Mouse (Mus musculus) CH12.LX (cell line): Measurements from ENCODE around the gene Irgm2. TPM values are rescaled to one million over a fixed set of nuclear protein-coding genes. Genes with fewer than 3 reads are reported as not detected.

ENCODE experiments used
- DNase-seq: peaks from one replicate; pipeline ENCODE4 v3.0.0-alpha.2; 2013; ENCODE audit errors: extremely low read depth
- H3K27ac ChIP-seq: 2 replicates; pipeline ENCODE4 v1.5.1; 2012; ENCODE audit warnings: low read depth, mild to moderate bottlenecking, control low read depth, moderate library complexity; ENCODE audit not compliant: insufficient read depth
- H3K27me3 ChIP-seq: replicated peaks from 2 replicates; pipeline ENCODE3; 2012; ENCODE audit warnings: inconsistent platforms
- H3K36me3 ChIP-seq, 2 experiments: replicated peaks in 1 of 2; 2 replicates each; pipeline versions ENCODE3 to v1.6.1; 2012; ENCODE audit warnings: inconsistent platforms in 1 of 2, low read length in 1 of 2, mild to moderate bottlenecking in 1 of 2, mixed read lengths in 1 of 2, moderate library complexity in 1 of 2; ENCODE audit not compliant: control insufficient read depth in 1 of 2, insufficient read depth in 1 of 2
- H3K4me1 ChIP-seq, 2 experiments: 2 replicates each; pipeline ENCODE4 v1.6.1; 2012; ENCODE audit warnings: inconsistent platforms in 1 of 2, moderate library complexity in 1 of 2; ENCODE audit not compliant: insufficient read depth in 2 of 2, control insufficient read depth in 1 of 2
- H3K4me2 ChIP-seq: 2 replicates; pipeline ENCODE4 v1.6.1; 2012; ENCODE audit warnings: low read depth, mild to moderate bottlenecking, control low read depth; ENCODE audit not compliant: poor library complexity, insufficient read depth, severe bottlenecking
- H3K4me3 ChIP-seq, 3 experiments: fragments of 150-350 bp in 1 of 3; sonication (generic) in 1 of 3; replicated peaks in 1 of 3; 2 replicates each; pipeline versions ENCODE3 to v1.5.1; 2011 to 2012; ENCODE audit warnings: low read depth in 2 of 3, low read length in 2 of 3, mild to moderate bottlenecking in 2 of 3, moderate library complexity in 2 of 3, control low read depth in 1 of 3, improper control_type of control experiment in 1 of 3, inconsistent platforms in 1 of 3, mixed read lengths in 1 of 3; ENCODE audit not compliant: poor library complexity in 1 of 3
- H3K79me2 ChIP-seq: replicated peaks from 2 replicates; pipeline ENCODE4 v1.6.1; 2012; ENCODE audit warnings: mild to moderate bottlenecking, moderate library complexity; ENCODE audit not compliant: control insufficient read depth, poor library complexity, insufficient read depth, severe bottlenecking; ENCODE audit errors: extremely low read depth
- H3K9ac ChIP-seq: 2 replicates; pipeline ENCODE4 v1.6.1; 2012; ENCODE audit warnings: low read depth, mild to moderate bottlenecking, control low read depth, moderate library complexity; ENCODE audit not compliant: insufficient read depth
- H3K9me3 ChIP-seq: replicated peaks from 2 replicates; pipeline ENCODE3; 2012; ENCODE audit warnings: low read length, inconsistent platforms, mixed read lengths
- BHLHE40 ChIP-seq: IDR thresholded peaks from 2 replicates; pipeline ENCODE4 v1.6.1; 2011; ENCODE audit warnings: mild to moderate bottlenecking, low read depth, low read length, improper control_type of control experiment
- CHD1 ChIP-seq: IDR thresholded peaks from 2 replicates; pipeline ENCODE4 v1.6.1; 2012; ENCODE audit warnings: low read depth, low read length, improper control_type of control experiment, inconsistent platforms
- CHD2 ChIP-seq: IDR thresholded peaks from 2 replicates; pipeline ENCODE4 v1.6.1; 2011; ENCODE audit warnings: low read length, improper control_type of control experiment
- CTCF ChIP-seq, 2 experiments: IDR thresholded peaks in 1 of 2; conservative IDR thresholded peaks in 1 of 2; 2 replicates each; pipeline ENCODE4 v1.5.1; 2011 to 2012; ENCODE audit warnings: low read depth in 2 of 2, low read length in 2 of 2, improper control_type of control experiment in 1 of 2, inconsistent platforms in 1 of 2, mild to moderate bottlenecking in 1 of 2, moderate library complexity in 1 of 2
- E2F4 ChIP-seq: IDR thresholded peaks from 2 replicates; pipeline ENCODE4 v1.6.1; 2011; ENCODE audit warnings: low read depth, low read length, improper control_type of control experiment; ENCODE audit not compliant: insufficient replicate concordance
- ELF1 ChIP-seq: IDR thresholded peaks from 2 replicates; pipeline ENCODE4 v1.6.1; 2014; ENCODE audit warnings: low read depth, mild to moderate bottlenecking, inconsistent platforms, low read length, improper control_type of control experiment
- EP300 ChIP-seq: IDR thresholded peaks from 2 replicates; pipeline ENCODE4 v1.6.1; 2011; ENCODE audit warnings: low read length, improper control_type of control experiment
- GABPA ChIP-seq: IDR thresholded peaks from 2 replicates; pipeline ENCODE4 v1.6.1; 2012; ENCODE audit warnings: low read depth, low read length, improper control_type of control experiment, inconsistent platforms; ENCODE audit not compliant: insufficient replicate concordance
- HCFC1 ChIP-seq: IDR thresholded peaks from 2 replicates; pipeline ENCODE4 v1.6.1; 2012; ENCODE audit warnings: low read depth, mild to moderate bottlenecking, inconsistent platforms, low read length, improper control_type of control experiment
- IRF4 ChIP-seq: IDR thresholded peaks from 2 replicates; pipeline ENCODE4 v1.6.1; 2014; ENCODE audit warnings: low read depth, mild to moderate bottlenecking, inconsistent platforms, low read length, improper control_type of control experiment
- JUN ChIP-seq: IDR thresholded peaks from 2 replicates; pipeline ENCODE4 v1.6.1; 2011; ENCODE audit warnings: low read depth, mild to moderate bottlenecking, low read length, improper control_type of control experiment, moderate library complexity; ENCODE audit not compliant: insufficient read depth
- JUND ChIP-seq: conservative IDR thresholded peaks from 2 replicates; pipeline ENCODE4 v1.6.1; 2011; ENCODE audit warnings: low read depth, low read length, improper control_type of control experiment
- KAT2A ChIP-seq: IDR thresholded peaks from 2 replicates; pipeline ENCODE4 v1.6.1; 2012; ENCODE audit warnings: low read length, improper control_type of control experiment, inconsistent platforms; ENCODE audit not compliant: insufficient replicate concordance
- MAFK ChIP-seq: IDR thresholded peaks from 2 replicates; pipeline ENCODE4 v1.6.1; 2011; ENCODE audit warnings: low read length, improper control_type of control experiment; ENCODE audit not compliant: insufficient replicate concordance
- MAX ChIP-seq: IDR thresholded peaks from 2 replicates; pipeline ENCODE4 v1.6.1; 2011; ENCODE audit warnings: low read length, improper control_type of control experiment
- MAZ ChIP-seq: IDR thresholded peaks from 2 replicates; pipeline ENCODE4 v1.6.1; 2012; ENCODE audit warnings: low read depth, mild to moderate bottlenecking, inconsistent platforms, low read length, improper control_type of control experiment, moderate library complexity
- MEF2A ChIP-seq: IDR thresholded peaks from 2 replicates; pipeline ENCODE4 v1.6.1; 2014; ENCODE audit warnings: low read depth, mild to moderate bottlenecking, inconsistent platforms, low read length, improper control_type of control experiment, borderline replicate concordance
- MXI1 ChIP-seq: IDR thresholded peaks from 2 replicates; pipeline ENCODE4 v1.6.1; 2011; ENCODE audit warnings: mild to moderate bottlenecking, low read depth, low read length, improper control_type of control experiment
- MYC ChIP-seq: IDR thresholded peaks from 2 replicates; pipeline ENCODE4 v1.6.1; 2011; ENCODE audit warnings: low read depth, mild to moderate bottlenecking, improper control_type of control experiment, low read length
- NELFE ChIP-seq: IDR thresholded peaks from 2 replicates; pipeline ENCODE4 v1.6.1; 2011; ENCODE audit warnings: low read depth, low read length, improper control_type of control experiment
- NRF1 ChIP-seq: IDR thresholded peaks from 2 replicates; pipeline ENCODE4 v1.6.1; 2014; ENCODE audit warnings: low read depth, mild to moderate bottlenecking, inconsistent platforms, low read length, improper control_type of control experiment, moderate library complexity
- PAX5 ChIP-seq: IDR thresholded peaks from 2 replicates; pipeline ENCODE4 v1.6.1; 2012; ENCODE audit warnings: low read length, inconsistent platforms, mixed read lengths
- POLR2A ChIP-seq: IDR thresholded peaks from 2 replicates; pipeline ENCODE4 v1.6.1; 2011; ENCODE audit warnings: low read depth, mild to moderate bottlenecking, improper control_type of control experiment, low read length
- POLR2AphosphoS2 ChIP-seq: IDR thresholded peaks from 2 replicates; pipeline ENCODE4 v1.6.1; 2011; ENCODE audit warnings: low read depth, low read length, improper control_type of control experiment
- RAD21 ChIP-seq: IDR thresholded peaks from 2 replicates; pipeline ENCODE4 v1.6.1; 2011; ENCODE audit warnings: low read depth, mild to moderate bottlenecking, low read length, improper control_type of control experiment, moderate library complexity
- RCOR1 ChIP-seq: conservative IDR thresholded peaks from 2 replicates; pipeline ENCODE4 v1.6.1; 2012; ENCODE audit warnings: low read depth, mild to moderate bottlenecking, inconsistent platforms, low read length, improper control_type of control experiment
- SIN3A ChIP-seq: IDR thresholded peaks from 2 replicates; pipeline ENCODE4 v1.6.1; 2012; ENCODE audit warnings: low read length, improper control_type of control experiment, inconsistent platforms
- SMC3 ChIP-seq: IDR thresholded peaks from 2 replicates; pipeline ENCODE4 v1.6.1; 2011; ENCODE audit warnings: low read depth, low read length, improper control_type of control experiment
- TBP ChIP-seq: conservative IDR thresholded peaks from 2 replicates; pipeline ENCODE4 v1.6.1; 2011; ENCODE audit warnings: low read depth, low read length, improper control_type of control experiment
- TCF12 ChIP-seq: IDR thresholded peaks from 2 replicates; pipeline ENCODE4 v1.6.1; 2014; ENCODE audit warnings: low read depth, mild to moderate bottlenecking, inconsistent platforms, low read length, improper control_type of control experiment
- UBTF ChIP-seq: IDR thresholded peaks from 2 replicates; pipeline ENCODE4 v1.6.1; 2012; ENCODE audit warnings: low read depth, mild to moderate bottlenecking, inconsistent platforms, low read length, improper control_type of control experiment, moderate library complexity
- USF1 ChIP-seq: IDR thresholded peaks from 2 replicates; pipeline ENCODE4 v1.6.1; 2014; ENCODE audit warnings: low read depth, mild to moderate bottlenecking, inconsistent platforms, low read length, improper control_type of control experiment
- USF2 ChIP-seq: conservative IDR thresholded peaks from 2 replicates; pipeline ENCODE4 v1.6.1; 2011; ENCODE audit warnings: low read depth, low read length, improper control_type of control experiment
- ZC3H11A ChIP-seq: IDR thresholded peaks from 2 replicates; pipeline ENCODE4 v1.6.1; 2012; ENCODE audit warnings: low read depth, mild to moderate bottlenecking, inconsistent platforms, low read length, improper control_type of control experiment
- ZKSCAN1 ChIP-seq: IDR thresholded peaks from 2 replicates; pipeline ENCODE4 v1.6.1; 2012; ENCODE audit warnings: low read depth, inconsistent platforms, low read length, improper control_type of control experiment, borderline replicate concordance
- ZMIZ1 ChIP-seq: IDR thresholded peaks from 2 replicates; pipeline ENCODE4 v1.6.1; 2012; ENCODE audit warnings: low read depth, mild to moderate bottlenecking, inconsistent platforms, low read length, improper control_type of control experiment
- ZNF384 ChIP-seq: IDR thresholded peaks from 2 replicates; pipeline ENCODE4 v1.6.1; 2012; ENCODE audit warnings: low read depth, low read length, improper control_type of control experiment, inconsistent platforms
- dilution Hi-C: fragments of 300-500 bp; cut with MboI; formaldehyde crosslinking; loops from 2 replicates; pipeline ENCODE4 v1.14.3; 2020; ENCODE audit warnings: low sequenced_read_pairs; ENCODE audit not compliant: extremely low pct_unique_long_range_greater_than_20kb, extremely low pct_ligation_motif_present
- in situ Hi-C: fragments of 300-500 bp; cut with MboI; formaldehyde crosslinking; loops from 3 replicates; pipeline ENCODE4 v1.14.3; 2019; ENCODE audit warnings: low sequenced_read_pairs, low pct_ligation_motif_present, low pct_unique_long_range_greater_than_20kb, mixed read lengths
- polyA plus RNA-seq: library from polyadenylated mRNA; unstranded; fragments of >175 nt; gene quantifications from 2 replicates; pipeline ENCODE4 v1.2.1, GENCODE M21; 2012; ENCODE audit warnings: low read depth; ENCODE audit not compliant: insufficient read length
- total RNA-seq, 2 experiments: library from RNA; depleted of rRNA; stranded (reverse); fragments of 300-350 nt in 1 of 2; fragments of >200 nt in 1 of 2; gene quantifications; 2 replicates each; pipeline ENCODE4 v1.2.3; 2012 to 2014

The Irgm2 gene
- total and polyA plus RNA-seq, 3 experiments, result 4.3 to 5.2 (median 4.7) TPM

- TF ChIP-seq TCF12 (peak; percentile 74), HCFC1 (peak; percentile 90), POLR2A (peak; percentile 94)
- TF ChIP-seq, all 38 proteins: peak for 15
Measured at GRCm38 (mm10) chr11:58171459-58172091, 27.8 kb upstream of the Irgm2 start, which contains the start of gene Mrpl22 (continued).

DNA sequence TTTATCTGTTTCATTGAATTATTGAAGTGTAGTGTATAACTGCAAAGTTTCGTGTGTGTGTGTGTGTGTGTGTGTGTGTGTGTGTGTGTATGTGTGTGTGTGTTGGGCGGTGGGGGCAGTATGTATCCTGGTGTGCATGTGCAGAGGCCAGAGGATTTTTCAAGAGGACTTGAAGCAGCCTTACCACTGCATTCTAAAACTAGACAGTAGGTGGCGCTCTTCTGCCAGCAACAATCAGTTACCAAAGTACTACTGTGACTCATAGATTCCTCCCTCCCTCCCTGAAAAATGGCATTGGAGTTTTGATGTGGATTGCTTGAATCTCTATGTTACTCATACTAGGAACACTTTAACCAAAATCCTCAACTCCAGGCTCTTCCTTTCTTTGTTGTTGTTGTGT is 19.9 kb upstream of the Irgm2 start:
- H3K9ac ChIP-seq, result no peak overlapping the region
- H3K27me3 ChIP-seq, result no peaks in the 10 kb centered on the region
- in situ Hi-C loops (no loop called here), dilution Hi-C loops (no loop called here)
- H3K79me2 ChIP-seq, result no peaks in the 10 kb centered on the region
- no peak overlapping the region for H3K27ac ChIP-seq
- H3K4me1 ChIP-seq, result peaks cover 0 to 31% of the 10 kb centered on the region in 2 experiments; a peak in 3 of 4 replicates
- no peak overlapping the region for H3K4me3 ChIP-seq
- no peaks in the 10 kb centered on the region for H3K9me3 ChIP-seq
- DNase-seq, result peak; percentile 96
- H3K36me3 ChIP-seq, result peaks cover 40 to 62% of the 10 kb centered on the region in 2 experiments
- no peak overlapping the region for H3K4me2 ChIP-seq
- TF ChIP-seq CTCF (conservative IDR thresholded peaks at IDR 0.05 in 1 of 2, IDR thresholded peaks at IDR 0.05 in 1 of 2; ENCODE audit: low read depth in 2 of 2, low read length in 2 of 2), result peak; percentile 97 to 98
- TF ChIP-seq RAD21, result peak; percentile 99
- no peak for TF ChIP-seq MXI1
- TF ChIP-seq IRF4, result peak; percentile 71; the same call in 1 of the 2 replicates
- peak; percentile 74 for TF ChIP-seq ZC3H11A
- no peak for TF ChIP-seq GABPA
- no peak for TF ChIP-seq BHLHE40
- TF ChIP-seq MYC, result no peak
- no peak for TF ChIP-seq PAX5
- no peak for TF ChIP-seq KAT2A
- TF ChIP-seq NRF1, result no peak
- no peak for TF ChIP-seq POLR2AphosphoS2
- TF ChIP-seq JUN, result peak; percentile 97
- TF ChIP-seq USF1, result no peak
- TF ChIP-seq UBTF, result no peak
- TF ChIP-seq RCOR1, result no peak
- no peak for TF ChIP-seq TBP
- peak; percentile 42; the same call in 1 of the 2 replicates for TF ChIP-seq NELFE
- TF ChIP-seq MAFK, result no peak
- TF ChIP-seq MAZ, result peak; percentile 90; the same call in 1 of the 2 replicates
- no peak for TF ChIP-seq ZKSCAN1
- TF ChIP-seq ZMIZ1, result no peak
- TF ChIP-seq ZNF384, result no peak
- TF ChIP-seq EP300, result peak; percentile 50; the same call in 1 of the 2 replicates
- no peak for TF ChIP-seq SIN3A
- peak; percentile 71; the same call in 1 of the 2 replicates for TF ChIP-seq MEF2A
- no peak for TF ChIP-seq ELF1
- TF ChIP-seq USF2, result no peak
- peak; percentile 99 for TF ChIP-seq JUND
- TF ChIP-seq POLR2A, result no peak
- TF ChIP-seq CHD1, result no peak
- no peak for TF ChIP-seq HCFC1
- TF ChIP-seq CHD2, result no peak
- no peak for TF ChIP-seq E2F4
- peak; percentile 96 for TF ChIP-seq SMC3
- no peak for TF ChIP-seq TCF12
- no peak for TF ChIP-seq MAX
